Mouse (Mus musculus): ENCODE results near the gene Usp19. TPM values are rescaled to one million over a fixed set of nuclear protein-coding genes. Genes with fewer than 3 reads are reported as not detected.

Usp19 gene
- polyA plus RNA-seq, 1 experiment from 2014 or later = 91.9 TPM

- Histone ChIP-seq H3K27ac (no peak overlapping the region), H3K9me3 (no peaks in the 10 kb centered on the region), H3K27me3 (no peaks in the 10 kb centered on the region), H3K4me1 (replicated peaks) (peaks cover 11% of the 10 kb centered on the region), H3K36me3 (no peaks in the 10 kb centered on the region), H3K4me3 (replicated peaks) (no peak overlapping the region), H3K4me2 (replicated peaks) (no peak overlapping the region), H3K9ac (replicated peaks) (no peak overlapping the region)
- WGBS = 69% methylated on average over 1 of the region's 1 CpGs
- ATAC-seq = no peak
Observed at GRCm38 (mm10) chr9:108474528-108474927, 15.9 kb upstream of the Usp19 start.

DNA sequence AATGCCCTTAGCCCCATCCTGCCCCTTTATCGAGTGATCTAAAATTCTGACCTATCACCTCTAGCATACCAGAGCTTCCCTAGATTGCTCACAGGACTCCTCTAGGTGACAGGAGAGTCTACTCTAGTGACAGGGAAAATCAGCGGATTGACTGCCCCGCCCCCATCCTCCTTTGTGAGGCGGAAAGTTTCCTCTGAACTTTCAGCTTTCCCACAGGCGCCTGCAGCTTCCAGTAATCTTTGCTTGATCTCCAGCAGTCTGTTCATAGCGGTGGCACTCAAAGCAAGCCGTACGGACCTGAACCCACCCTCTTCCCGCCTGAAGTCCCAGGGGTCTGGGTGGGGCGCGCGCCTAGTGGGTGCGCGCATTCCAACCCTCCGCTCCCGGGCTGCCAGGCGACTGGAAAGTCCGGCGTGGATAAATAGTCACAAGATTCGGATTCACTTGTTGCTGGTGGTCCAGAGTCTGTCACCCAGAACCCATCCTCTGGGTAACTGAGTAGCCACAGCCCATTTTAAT lies 11.7 kb upstream of the Usp19 start:
- ATAC-seq = peak; percentile 67

GRCm38 (mm10) chr9:108479241-108479640 lies 11.2 kb upstream of the Usp19 start:
- H3K36me3 ChIP-seq = 0 out of 2 replicates have a peak, but pooled peaks cover 5% of the 10 kb centered on the region
- peak overlapping the region; percentile 40 for H3K4me3 ChIP-seq (replicated peaks)
- no peak; the same call in 1 of the 2 replicates for ATAC-seq
- WGBS = 21% methylated on average over 11 of the region's 11 CpGs
- peaks cover 26% of the 10 kb centered on the region for H3K4me1 ChIP-seq (replicated peaks)
- H3K27ac ChIP-seq = peak overlapping the region; percentile 16; the same call in 1 of the 2 replicates
- no peaks in the 10 kb centered on the region for H3K27me3 ChIP-seq
- no peaks in the 10 kb centered on the region for H3K9me3 ChIP-seq
- 0 out of 2 replicates have a peak overlapping the region, but pooled peaks have one; percentile 40 for H3K9ac ChIP-seq (replicated peaks)
- H3K4me2 ChIP-seq (replicated peaks) = peak overlapping the region; percentile 59

More for the DNA sequence above, 11.7 kb upstream of the Usp19 start:
- Histone ChIP-seq H3K27ac (peak overlapping the region; percentile 16; the same call in 1 of the 2 replicates), H3K36me3 (no peaks in the 10 kb centered on the region), H3K4me2 (replicated peaks) (peak overlapping the region; percentile 59), H3K9ac (replicated peaks) (0 out of 2 replicates have a peak overlapping the region, but pooled peaks have one; percentile 40), H3K4me1 (replicated peaks) (peaks cover 26% of the 10 kb centered on the region), H3K27me3 (no peaks in the 10 kb centered on the region), H3K9me3 (no peaks in the 10 kb centered on the region), H3K4me3 (replicated peaks) (peak overlapping the region; percentile 40)
- WGBS = under 1% methylated on average over 20 of the region's 20 CpGs

DNA sequence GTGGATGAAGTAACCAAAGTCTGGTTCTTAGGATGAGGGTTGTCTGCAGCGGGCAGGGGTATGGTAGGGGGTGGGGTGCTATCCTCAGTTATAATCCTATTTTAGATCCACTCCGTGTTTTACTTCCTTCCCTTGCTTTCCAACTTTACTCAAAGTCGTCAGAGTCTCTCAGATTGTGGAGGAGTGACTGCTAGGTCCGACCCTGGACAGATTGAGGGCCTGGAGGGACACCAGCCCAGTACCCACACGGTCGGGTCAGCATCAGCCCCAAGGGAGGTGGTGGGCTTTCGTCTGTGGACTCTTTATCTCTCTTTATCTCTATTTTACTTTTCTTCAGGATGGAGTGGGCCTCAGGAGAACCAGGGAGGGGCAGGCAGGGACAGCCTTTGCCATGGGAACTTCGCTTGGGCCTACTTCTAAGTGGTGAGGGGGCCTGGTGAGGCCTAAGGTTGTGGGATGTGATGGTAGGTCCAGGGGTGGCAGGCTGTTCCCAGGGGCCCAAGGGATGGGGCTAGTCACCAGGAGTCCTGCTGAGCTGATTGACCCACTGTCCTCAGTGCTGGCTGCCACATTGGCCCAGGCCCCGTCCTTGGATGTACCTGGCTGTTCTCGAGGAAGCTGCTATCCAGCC lies 10.6 kb upstream of the Usp19 start, which contains the start of gene Lamb2:
Gene Lamb2 (plus strand): TSS at position 16 of the 631 bp plus-strand sequence.
- no peaks in the 10 kb centered on the region for H3K27me3 ChIP-seq
- H3K27ac ChIP-seq = peak within 1 kb of the TSS; percentile 25; the same call in 1 of the 2 replicates
- peak; percentile 58 for ATAC-seq
- H3K36me3 ChIP-seq = 0 out of 2 replicates have a peak, but pooled peaks cover 7% of the 10 kb centered on the region
- H3K4me3 ChIP-seq (replicated peaks) = peak within 1 kb of the TSS; percentile 43
- WGBS = 15% methylated on average over 10 of the region's 10 CpGs
- peaks cover 26% of the 10 kb centered on the region for H3K4me1 ChIP-seq (replicated peaks)
- H3K9me3 ChIP-seq = no peaks in the 10 kb centered on the region
- H3K9ac ChIP-seq (replicated peaks) = peak within 1 kb of the TSS; percentile 64
- H3K4me2 ChIP-seq (replicated peaks) = peak within 1 kb of the TSS; percentile 59

GRCm38 (mm10) chr9:108480813-108481519 lies 9.4 kb upstream of the Usp19 start:
- H3K27me3 ChIP-seq = no peaks in the 10 kb centered on the region
- 95% methylated on average over 28 of the region's 28 CpGs for WGBS
- H3K36me3 ChIP-seq = peaks cover 16% of the 10 kb centered on the region; the same call in 1 of the 2 replicates
- no peaks in the 10 kb centered on the region for H3K9me3 ChIP-seq
- no peak overlapping the region for H3K4me3 ChIP-seq (replicated peaks)
- peak overlapping the region; percentile 59; the same call in 1 of the 2 replicates for H3K4me2 ChIP-seq (replicated peaks)
- H3K9ac ChIP-seq (replicated peaks) = no peak overlapping the region
- H3K27ac ChIP-seq = no peak overlapping the region
- H3K4me1 ChIP-seq (replicated peaks) = peaks cover 26% of the 10 kb centered on the region
- no peak for ATAC-seq

- Histone ChIP-seq H3K9me3 (no peaks in the 10 kb centered on the region), H3K4me2 (replicated peaks) (no peak overlapping the region), H3K4me1 (replicated peaks) (peaks cover 26% of the 10 kb centered on the region), H3K4me3 (replicated peaks) (no peak overlapping the region), H3K9ac (replicated peaks) (no peak overlapping the region), H3K27me3 (no peaks in the 10 kb centered on the region), H3K27ac (no peak overlapping the region), H3K36me3 (peaks cover 23% of the 10 kb centered on the region)
- ATAC-seq = no peak
- 95% methylated on average over 19 of the region's 19 CpGs for WGBS
Observed at GRCm38 (mm10) chr9:108481520-108482210, 8.7 kb upstream of the Usp19 start.

DNA sequence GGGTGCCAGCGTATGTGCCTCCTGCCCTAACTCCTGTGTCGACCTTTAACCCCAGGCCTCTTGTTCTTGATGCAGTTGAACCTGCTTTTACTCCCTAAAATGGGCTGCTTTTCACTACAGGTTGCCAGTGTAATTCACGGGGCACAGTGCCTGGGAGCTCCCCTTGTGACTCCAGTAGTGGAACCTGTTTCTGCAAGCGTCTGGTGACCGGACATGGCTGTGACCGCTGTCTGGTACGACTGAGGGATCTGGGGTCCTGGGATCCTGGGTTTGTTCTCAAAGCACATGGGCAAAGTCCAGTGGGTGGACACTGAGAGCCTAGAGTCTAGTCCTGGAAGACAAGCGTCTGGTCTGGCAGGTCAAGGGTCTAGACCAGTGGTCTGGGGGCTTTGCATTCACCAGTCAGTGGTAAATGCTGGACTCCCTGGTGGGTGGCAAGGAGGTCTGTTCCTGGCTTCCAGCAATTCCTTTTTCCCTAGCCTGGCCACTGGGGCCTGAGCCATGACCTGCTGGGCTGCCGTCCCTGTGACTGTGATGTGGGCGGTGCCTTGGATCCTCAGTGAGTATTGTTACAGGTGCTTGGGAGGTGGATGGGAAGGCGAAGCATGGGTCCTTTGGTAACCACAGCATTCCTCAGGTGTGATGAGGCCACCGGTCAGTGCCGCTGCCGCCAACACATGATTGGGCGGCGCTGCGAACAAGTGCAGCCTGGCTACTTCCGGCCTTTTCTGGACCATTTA lies 7.2 kb upstream of the Usp19 start:
- no peak for ATAC-seq
- WGBS = 94% methylated on average over 18 of the region's 18 CpGs
- H3K27me3 ChIP-seq = no peaks in the 10 kb centered on the region
- H3K4me1 ChIP-seq (replicated peaks) = peaks cover 26% of the 10 kb centered on the region
- no peak overlapping the region for H3K4me2 ChIP-seq (replicated peaks)
- H3K4me3 ChIP-seq (replicated peaks) = no peak overlapping the region
- H3K36me3 ChIP-seq = peaks cover 32% of the 10 kb centered on the region
- H3K9me3 ChIP-seq = no peaks in the 10 kb centered on the region
- H3K9ac ChIP-seq (replicated peaks) = no peak overlapping the region
- no peak overlapping the region for H3K27ac ChIP-seq

GRCm38 (mm10) chr9:108484021-108484420 lies 6.4 kb upstream of the Usp19 start:
- Histone ChIP-seq H3K27me3 (no peaks in the 10 kb centered on the region), H3K9ac (replicated peaks) (no peak overlapping the region), H3K27ac (no peak overlapping the region), H3K36me3 (peaks cover 36% of the 10 kb centered on the region), H3K4me2 (replicated peaks) (no peak overlapping the region), H3K4me3 (replicated peaks) (no peak overlapping the region), H3K4me1 (replicated peaks) (peaks cover 20% of the 10 kb centered on the region), H3K9me3 (no peaks in the 10 kb centered on the region)
- no peak for ATAC-seq
- WGBS = 94% methylated on average over 15 of the region's 15 CpGs

GRCm38 (mm10) chr9:108485301-108485875 lies 5.0 kb upstream of the Usp19 start:
- Histone ChIP-seq H3K27me3 (no peaks in the 10 kb centered on the region), H3K27ac (no peak overlapping the region), H3K9me3 (no peaks in the 10 kb centered on the region), H3K4me2 (replicated peaks) (no peak overlapping the region), H3K4me1 (replicated peaks) (peaks cover 16% of the 10 kb centered on the region), H3K4me3 (replicated peaks) (no peak overlapping the region), H3K9ac (replicated peaks) (no peak overlapping the region), H3K36me3 (peaks cover 36% of the 10 kb centered on the region)
- WGBS = 96% methylated on average over 19 of the region's 19 CpGs
- ATAC-seq = no peak

GRCm38 (mm10) chr9:108486973-108487530 lies 3.4 kb upstream of the Usp19 start:
- WGBS = 94% methylated on average over 8 of the region's 8 CpGs
- Histone ChIP-seq H3K4me2 (replicated peaks) (no peak overlapping the region), H3K4me3 (replicated peaks) (no peak overlapping the region), H3K27me3 (no peaks in the 10 kb centered on the region), H3K36me3 (peaks cover 36% of the 10 kb centered on the region), H3K4me1 (replicated peaks) (peaks cover 20% of the 10 kb centered on the region), H3K9ac (replicated peaks) (no peak overlapping the region), H3K27ac (no peak overlapping the region), H3K9me3 (no peaks in the 10 kb centered on the region)
- no peak for ATAC-seq

DNA sequence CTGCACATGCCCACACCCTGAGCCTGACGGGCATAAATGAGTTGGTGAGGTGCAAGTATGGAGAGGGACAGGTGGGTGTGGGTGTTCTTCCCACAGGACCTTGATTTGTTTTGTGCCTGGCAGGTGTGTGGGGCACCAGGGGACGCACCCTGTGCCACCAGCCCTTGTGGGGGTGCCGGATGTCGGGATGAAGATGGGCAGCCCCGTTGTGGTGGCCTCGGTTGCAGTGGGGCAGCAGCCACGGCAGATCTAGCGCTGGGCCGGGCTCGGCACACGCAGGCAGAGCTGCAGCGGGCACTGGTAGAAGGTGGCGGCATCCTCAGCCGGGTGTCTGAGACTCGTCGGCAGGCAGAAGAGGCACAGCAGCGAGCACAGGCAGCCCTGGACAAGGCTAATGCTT lies 2.0 kb upstream of the Usp19 start:
- 95% methylated on average over 17 of the region's 17 CpGs for WGBS
- Histone ChIP-seq H3K36me3 (peaks cover 49% of the 10 kb centered on the region), H3K27me3 (no peaks in the 10 kb centered on the region)

More for the DNA sequence above, 2.0 kb upstream of the Usp19 start:
- H3K4me3 ChIP-seq (replicated peaks) = no peak overlapping the region
- H3K27ac ChIP-seq = no peak overlapping the region
- ATAC-seq = no peak
- no peak overlapping the region for H3K4me2 ChIP-seq (replicated peaks)
- H3K9me3 ChIP-seq = no peaks in the 10 kb centered on the region
- no peak overlapping the region for H3K9ac ChIP-seq (replicated peaks)
- peaks cover 27% of the 10 kb centered on the region for H3K4me1 ChIP-seq (replicated peaks)

Data from midbrain, embryonic 13.5 days (tissue).